Mouse (Mus musculus) CH12.LX (cell line): ENCODE measurements around the gene Ifitm5. TPM values are rescaled to one million over a fixed set of nuclear protein-coding genes. Genes with fewer than 3 reads are reported as not detected.

Experiments
- DNase-seq: peaks from one replicate; pipeline ENCODE4 v3.0.0-alpha.2; 2013; ENCODE audit errors: extremely low read depth
- H3K27ac ChIP-seq: 2 replicates; pipeline ENCODE4 v1.5.1; 2012; ENCODE audit warnings: low read depth, mild to moderate bottlenecking, control low read depth, moderate library complexity; ENCODE audit not compliant: insufficient read depth
- H3K27me3 ChIP-seq: replicated peaks from 2 replicates; pipeline ENCODE3; 2012; ENCODE audit warnings: inconsistent platforms
- H3K36me3 ChIP-seq, 2 experiments: replicated peaks in 1 of 2; 2 replicates each; pipeline versions ENCODE3 to v1.6.1; 2012; ENCODE audit warnings: inconsistent platforms in 1 of 2, low read length in 1 of 2, mild to moderate bottlenecking in 1 of 2, mixed read lengths in 1 of 2, moderate library complexity in 1 of 2; ENCODE audit not compliant: control insufficient read depth in 1 of 2, insufficient read depth in 1 of 2
- H3K4me1 ChIP-seq, 2 experiments: 2 replicates each; pipeline ENCODE4 v1.6.1; 2012; ENCODE audit warnings: inconsistent platforms in 1 of 2, moderate library complexity in 1 of 2; ENCODE audit not compliant: insufficient read depth in 2 of 2, control insufficient read depth in 1 of 2
- H3K4me2 ChIP-seq: 2 replicates; pipeline ENCODE4 v1.6.1; 2012; ENCODE audit warnings: low read depth, mild to moderate bottlenecking, control low read depth; ENCODE audit not compliant: poor library complexity, insufficient read depth, severe bottlenecking
- H3K4me3 ChIP-seq, 3 experiments: fragments of 150-350 bp in 1 of 3; sonication (generic) in 1 of 3; replicated peaks in 1 of 3; 2 replicates each; pipeline versions ENCODE3 to v1.5.1; 2011 to 2012; ENCODE audit warnings: low read depth in 2 of 3, low read length in 2 of 3, mild to moderate bottlenecking in 2 of 3, moderate library complexity in 2 of 3, control low read depth in 1 of 3, improper control_type of control experiment in 1 of 3, inconsistent platforms in 1 of 3, mixed read lengths in 1 of 3; ENCODE audit not compliant: poor library complexity in 1 of 3
- H3K79me2 ChIP-seq: replicated peaks from 2 replicates; pipeline ENCODE4 v1.6.1; 2012; ENCODE audit warnings: mild to moderate bottlenecking, moderate library complexity; ENCODE audit not compliant: control insufficient read depth, poor library complexity, insufficient read depth, severe bottlenecking; ENCODE audit errors: extremely low read depth
- H3K9ac ChIP-seq: 2 replicates; pipeline ENCODE4 v1.6.1; 2012; ENCODE audit warnings: low read depth, mild to moderate bottlenecking, control low read depth, moderate library complexity; ENCODE audit not compliant: insufficient read depth
- H3K9me3 ChIP-seq: replicated peaks from 2 replicates; pipeline ENCODE3; 2012; ENCODE audit warnings: low read length, inconsistent platforms, mixed read lengths
- CHD1 ChIP-seq: IDR thresholded peaks from 2 replicates; pipeline ENCODE4 v1.6.1; 2012; ENCODE audit warnings: low read depth, low read length, improper control_type of control experiment, inconsistent platforms
- CHD2 ChIP-seq: IDR thresholded peaks from 2 replicates; pipeline ENCODE4 v1.6.1; 2011; ENCODE audit warnings: low read length, improper control_type of control experiment
- ELF1 ChIP-seq: IDR thresholded peaks from 2 replicates; pipeline ENCODE4 v1.6.1; 2014; ENCODE audit warnings: low read depth, mild to moderate bottlenecking, inconsistent platforms, low read length, improper control_type of control experiment
- EP300 ChIP-seq: IDR thresholded peaks from 2 replicates; pipeline ENCODE4 v1.6.1; 2011; ENCODE audit warnings: low read length, improper control_type of control experiment
- ETS1 ChIP-seq: conservative IDR thresholded peaks from 2 replicates; pipeline ENCODE4 v1.6.1; 2012; ENCODE audit warnings: low read depth, mild to moderate bottlenecking, inconsistent platforms, low read length, improper control_type of control experiment, moderate library complexity
- HCFC1 ChIP-seq: IDR thresholded peaks from 2 replicates; pipeline ENCODE4 v1.6.1; 2012; ENCODE audit warnings: low read depth, mild to moderate bottlenecking, inconsistent platforms, low read length, improper control_type of control experiment
- IRF4 ChIP-seq: IDR thresholded peaks from 2 replicates; pipeline ENCODE4 v1.6.1; 2014; ENCODE audit warnings: low read depth, mild to moderate bottlenecking, inconsistent platforms, low read length, improper control_type of control experiment
- JUND ChIP-seq: conservative IDR thresholded peaks from 2 replicates; pipeline ENCODE4 v1.6.1; 2011; ENCODE audit warnings: low read depth, low read length, improper control_type of control experiment
- KAT2A ChIP-seq: IDR thresholded peaks from 2 replicates; pipeline ENCODE4 v1.6.1; 2012; ENCODE audit warnings: low read length, improper control_type of control experiment, inconsistent platforms; ENCODE audit not compliant: insufficient replicate concordance
- MAX ChIP-seq: IDR thresholded peaks from 2 replicates; pipeline ENCODE4 v1.6.1; 2011; ENCODE audit warnings: low read length, improper control_type of control experiment
- MXI1 ChIP-seq: IDR thresholded peaks from 2 replicates; pipeline ENCODE4 v1.6.1; 2011; ENCODE audit warnings: mild to moderate bottlenecking, low read depth, low read length, improper control_type of control experiment
- MYC ChIP-seq: IDR thresholded peaks from 2 replicates; pipeline ENCODE4 v1.6.1; 2011; ENCODE audit warnings: low read depth, mild to moderate bottlenecking, improper control_type of control experiment, low read length
- NELFE ChIP-seq: IDR thresholded peaks from 2 replicates; pipeline ENCODE4 v1.6.1; 2011; ENCODE audit warnings: low read depth, low read length, improper control_type of control experiment
- PAX5 ChIP-seq: IDR thresholded peaks from 2 replicates; pipeline ENCODE4 v1.6.1; 2012; ENCODE audit warnings: low read length, inconsistent platforms, mixed read lengths
- POLR2A ChIP-seq: IDR thresholded peaks from 2 replicates; pipeline ENCODE4 v1.6.1; 2011; ENCODE audit warnings: low read depth, mild to moderate bottlenecking, improper control_type of control experiment, low read length
- POLR2AphosphoS2 ChIP-seq: IDR thresholded peaks from 2 replicates; pipeline ENCODE4 v1.6.1; 2011; ENCODE audit warnings: low read depth, low read length, improper control_type of control experiment
- RAD21 ChIP-seq: IDR thresholded peaks from 2 replicates; pipeline ENCODE4 v1.6.1; 2011; ENCODE audit warnings: low read depth, mild to moderate bottlenecking, low read length, improper control_type of control experiment, moderate library complexity
- RCOR1 ChIP-seq: conservative IDR thresholded peaks from 2 replicates; pipeline ENCODE4 v1.6.1; 2012; ENCODE audit warnings: low read depth, mild to moderate bottlenecking, inconsistent platforms, low read length, improper control_type of control experiment
- SMC3 ChIP-seq: IDR thresholded peaks from 2 replicates; pipeline ENCODE4 v1.6.1; 2011; ENCODE audit warnings: low read depth, low read length, improper control_type of control experiment
- TBP ChIP-seq: conservative IDR thresholded peaks from 2 replicates; pipeline ENCODE4 v1.6.1; 2011; ENCODE audit warnings: low read depth, low read length, improper control_type of control experiment
- UBTF ChIP-seq: IDR thresholded peaks from 2 replicates; pipeline ENCODE4 v1.6.1; 2012; ENCODE audit warnings: low read depth, mild to moderate bottlenecking, inconsistent platforms, low read length, improper control_type of control experiment, moderate library complexity
- ZC3H11A ChIP-seq: IDR thresholded peaks from 2 replicates; pipeline ENCODE4 v1.6.1; 2012; ENCODE audit warnings: low read depth, mild to moderate bottlenecking, inconsistent platforms, low read length, improper control_type of control experiment
- ZKSCAN1 ChIP-seq: IDR thresholded peaks from 2 replicates; pipeline ENCODE4 v1.6.1; 2012; ENCODE audit warnings: low read depth, inconsistent platforms, low read length, improper control_type of control experiment, borderline replicate concordance
- ZMIZ1 ChIP-seq: IDR thresholded peaks from 2 replicates; pipeline ENCODE4 v1.6.1; 2012; ENCODE audit warnings: low read depth, mild to moderate bottlenecking, inconsistent platforms, low read length, improper control_type of control experiment
- ZNF384 ChIP-seq: IDR thresholded peaks from 2 replicates; pipeline ENCODE4 v1.6.1; 2012; ENCODE audit warnings: low read depth, low read length, improper control_type of control experiment, inconsistent platforms
- dilution Hi-C: fragments of 300-500 bp; cut with MboI; formaldehyde crosslinking; loops from 2 replicates; pipeline ENCODE4 v1.14.3; 2020; ENCODE audit warnings: low sequenced_read_pairs; ENCODE audit not compliant: extremely low pct_unique_long_range_greater_than_20kb, extremely low pct_ligation_motif_present
- in situ Hi-C: fragments of 300-500 bp; cut with MboI; formaldehyde crosslinking; loops from 3 replicates; pipeline ENCODE4 v1.14.3; 2019; ENCODE audit warnings: low sequenced_read_pairs, low pct_ligation_motif_present, low pct_unique_long_range_greater_than_20kb, mixed read lengths
- polyA plus RNA-seq: library from polyadenylated mRNA; unstranded; fragments of >175 nt; gene quantifications from 2 replicates; pipeline ENCODE4 v1.2.1, GENCODE M21; 2012; ENCODE audit warnings: low read depth; ENCODE audit not compliant: insufficient read length
- total RNA-seq, 2 experiments: library from RNA; depleted of rRNA; stranded (reverse); fragments of 300-350 nt in 1 of 2; fragments of >200 nt in 1 of 2; gene quantifications; 2 replicates each; pipeline ENCODE4 v1.2.3; 2012 to 2014

The Ifitm5 gene
- total and polyA plus RNA-seq, 3 experiments = 0.68 to 0.71 TPM; not detected in 1

GRCm38 (mm10) chr7:140990622-140991021 is 40.5 kb upstream of the Ifitm5 start:
- no peak overlapping the region for H3K9ac ChIP-seq

GRCm38 (mm10) chr7:140990185-140990584 is 40.1 kb upstream of the Ifitm5 start:
- Histone ChIP-seq H3K27ac (no peak overlapping the region), H3K4me1 (peaks cover 29 to 44% of the 10 kb centered on the region in 2 experiments), H3K9ac (no peak overlapping the region), H3K79me2 (no peaks in the 10 kb centered on the region), H3K9me3 (peaks cover 7% of the 10 kb centered on the region), H3K4me3 (no peak overlapping the region), H3K27me3 (no peaks in the 10 kb centered on the region), H3K4me2 (no peak overlapping the region), H3K36me3 (no peaks in the 10 kb centered on the region)
- TF ChIP-seq RCOR1 (no peak), HCFC1 (no peak; the same call in 1 of the 2 replicates), CHD2 (peak; percentile 46; the same call in 1 of the 2 replicates), JUND (no peak), MYC (no peak), ETS1 (no peak)
- DNase-seq = no peak
- in situ Hi-C loops (loop anchor here (25.0 kb wide), 1 partner anchor 372 kb away; no protein-coding TSS in a partner anchor), dilution Hi-C loops (no loop called here)

More at GRCm38 (mm10) chr7:140990622-140991021, 40.5 kb upstream of the Ifitm5 start:
- no peak for TF ChIP-seq MAX
- TF ChIP-seq RAD21 = no peak
- TF ChIP-seq CHD2 = 0 out of 2 replicates have a peak, but pooled peaks have one; percentile 8
- TF ChIP-seq ZC3H11A = no peak
- TF ChIP-seq ZMIZ1 = no peak
- no peak for TF ChIP-seq ELF1
- no peak for TF ChIP-seq SMC3
- TF ChIP-seq EP300 = peak; percentile 14; the same call in 1 of the 2 replicates
- no peak for TF ChIP-seq TBP
- TF ChIP-seq HCFC1 = no peak
- no peak for TF ChIP-seq UBTF
- TF ChIP-seq IRF4 = no peak
- no peak for TF ChIP-seq MXI1
- no peak for TF ChIP-seq KAT2A
- TF ChIP-seq NELFE = no peak
- TF ChIP-seq POLR2AphosphoS2 = no peak
- no peak for TF ChIP-seq POLR2A
- TF ChIP-seq RCOR1 = 0 out of 2 replicates have a peak, but pooled peaks have one; percentile 9
- no peak for TF ChIP-seq ZNF384
- no peak for TF ChIP-seq MYC
- no peak for TF ChIP-seq CHD1
- no peak for TF ChIP-seq PAX5
- no peak for TF ChIP-seq ZKSCAN1
- no peak for DNase-seq
- dilution Hi-C loops = no loop called here
- peaks cover 29 to 44% of the 10 kb centered on the region in 2 experiments for H3K4me1 ChIP-seq
- H3K4me3 ChIP-seq = no peak overlapping the region
- peaks cover 6% of the 10 kb centered on the region for H3K9me3 ChIP-seq
- in situ Hi-C loops = loop anchor here (25.0 kb wide), 1 partner anchor 372 kb away; no protein-coding TSS in a partner anchor
- H3K79me2 ChIP-seq = no peaks in the 10 kb centered on the region
- H3K27me3 ChIP-seq = no peaks in the 10 kb centered on the region
- no peak overlapping the region for H3K27ac ChIP-seq
- no peak overlapping the region for H3K4me2 ChIP-seq
- H3K36me3 ChIP-seq = no peaks in the 10 kb centered on the region
